ENCODE assay signal across 7 mouse cellular contexts in the genomic region with DNA sequence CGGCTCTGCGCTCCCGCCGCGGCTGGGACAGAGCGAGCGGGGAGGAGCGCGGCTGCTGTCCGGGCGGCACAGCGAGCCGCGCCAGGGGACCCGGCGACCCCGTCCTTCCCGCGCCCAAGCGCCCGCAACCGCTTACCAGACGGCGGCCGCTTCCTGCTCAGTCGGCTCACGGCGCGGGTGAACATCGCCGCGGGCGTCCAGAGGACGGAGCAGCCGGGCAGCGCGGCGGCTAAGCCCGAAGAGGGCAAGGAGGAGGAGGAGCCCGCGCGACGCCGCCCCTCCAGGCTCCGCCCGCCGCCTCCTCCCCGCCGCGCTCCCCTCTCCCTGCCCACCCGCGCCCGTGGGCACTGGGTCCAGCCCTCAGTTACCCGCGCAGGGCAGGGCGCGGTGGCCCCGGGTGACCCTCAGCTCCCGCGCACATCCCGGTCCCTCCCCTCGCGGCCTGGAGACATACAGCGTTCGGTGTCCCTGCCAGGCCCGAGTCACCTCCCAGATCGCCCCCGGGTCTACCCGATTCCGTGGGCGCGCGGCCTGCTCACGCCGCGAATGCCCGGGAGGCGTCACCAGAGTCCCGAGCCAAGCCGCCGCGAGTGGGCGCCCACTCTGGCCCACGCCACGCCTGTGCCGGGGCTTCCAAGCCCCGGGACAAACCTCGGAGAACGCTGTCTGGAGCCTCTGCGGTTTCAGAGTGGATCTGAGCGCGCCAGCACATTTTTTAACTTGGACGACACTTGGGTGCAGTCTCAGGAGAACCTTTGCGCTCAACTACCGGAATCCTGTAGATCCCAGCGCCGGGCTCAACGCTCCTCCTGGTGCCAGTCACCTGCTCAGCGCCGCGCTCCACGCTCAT. TPM values are rescaled to one million over a fixed set of nuclear protein-coding genes. Genes with fewer than 3 reads are reported as not detected.
DNase-seq lines count a peak whose midpoint lies in the region; ATAC-seq lines count a peak whose summit lies in the region.

Gene Rgs10 (minus strand): TSS at position 829 of the 850 bp plus-strand sequence.

- H3K36me3 ChIP-seq in intestine, embryonic 14.5 days (ENCODE audit: control insufficient read depth, insufficient read depth, low read length), result no peaks in the 10 kb centered on the region
- H3K36me3 ChIP-seq in midbrain, embryonic 10.5 days, result no peaks in the 10 kb centered on the region

- H3K27me3 ChIP-seq in intestine, embryonic 14.5 days (replicated peaks; ENCODE audit: control insufficient read depth, insufficient read depth, low read length), result peaks cover 34% of the 10 kb centered on the region
- H3K27me3 ChIP-seq in midbrain, embryonic 10.5 days (ENCODE audit: low read depth, poor library complexity, severe bottlenecking), result peaks cover 92% of the 10 kb centered on the region

- peak; percentile 69 for DNase-seq in embryo, embryonic 10.5 days (ENCODE audit: low spot score)
- DNase-seq in gastrocnemius, postnatal 25 days, result peak; percentile 53
- DNase-seq in intestine, embryonic 14.5 days (ENCODE audit: low spot score), result peak; percentile 85
- DNase-seq in left cerebral cortex, postnatal 4 days, result peak; percentile 47
- peak; percentile 75 for DNase-seq in midbrain, embryonic 10.5 days (ENCODE audit: low spot score)
- DNase-seq in right cerebral cortex, postnatal 4 days, result peak; percentile 45

- under 1% methylated on average over 63 of the region's 102 CpGs for WGBS in intestine, embryonic 14.5 days
- WGBS in midbrain, embryonic 10.5 days, result under 1% methylated on average over 100 of the region's 102 CpGs

- peaks cover 4% of the 10 kb centered on the region; the same call in 1 of the 2 replicates for H3K4me1 ChIP-seq in intestine, embryonic 14.5 days (replicated peaks; ENCODE audit: control insufficient read depth, insufficient read depth, low read length)
- H3K4me1 ChIP-seq in midbrain, embryonic 10.5 days, result peaks cover 28% of the 10 kb centered on the region

- peak within 1 kb of the TSS; percentile 75 for H3K4me3 ChIP-seq in intestine, embryonic 14.5 days (ENCODE audit: low read depth, low read length)
- H3K4me3 ChIP-seq in midbrain, embryonic 10.5 days, result peak within 1 kb of the TSS; percentile 83

- peak within 1 kb of the TSS; percentile 56 for H3K9ac ChIP-seq in intestine, embryonic 14.5 days (ENCODE audit: low read length)

- intact Hi-C loops in left cerebral cortex, postnatal 4 days (cut with DNase I), result loop anchor here (10.0 kb wide), 2 partner anchors 113 to 173 kb away; partner anchors contain the start of gene Tgfb1i1

- H3K9me3 ChIP-seq in intestine, embryonic 14.5 days (ENCODE audit: control insufficient read depth, low read length), result no peaks in the 10 kb centered on the region
- H3K9me3 ChIP-seq in midbrain, embryonic 10.5 days (replicated peaks), result no peaks in the 10 kb centered on the region

- H3K27ac ChIP-seq in intestine, embryonic 14.5 days (ENCODE audit: low read depth), result 0 out of 2 replicates have a peak within 1 kb of the TSS, but pooled peaks have one; percentile 8
- peak within 1 kb of the TSS; percentile 76 for H3K27ac ChIP-seq in midbrain, embryonic 10.5 days (replicated peaks)

- peak; percentile 41 for ATAC-seq in activated CD4-positive, CD25-positive, alpha-beta regulatory T cell, adult 4 months
- peak; percentile 71 for ATAC-seq in intestine, embryonic 14.5 days (replicated peaks; ENCODE audit: low FRiP score, low TSS enrichment, low read depth)

- peak within 1 kb of the TSS; percentile 97 for H3K4me2 ChIP-seq in intestine, embryonic 14.5 days (ENCODE audit: low read length)

RNA-seq across cellular contexts. Expression of gene Rgs10, which starts in this region (rescaled TPM):
- 100 to 1,000 TPM; 294 to 357 TPM for polyA plus RNA-seq in activated CD4-positive, CD25-positive, alpha-beta regulatory T cell, adult 4 months (2017; shearing (Covaris generic))
- 1 to 10 TPM; 3.6 to 4.1 TPM for total RNA-seq in gastrocnemius, postnatal 25 days (2021)
- polyA plus RNA-seq in intestine, embryonic 14.5 days (2014; fragmentation: Nextera tagmentation; extraction: Ambion mirVana), result 29.4 and 31.6 TPM in 2 replicates
- 10 to 100 TPM; 34.3 to 41.2 TPM for total RNA-seq in left cerebral cortex, postnatal 4 days (2021)
- polyA plus RNA-seq in midbrain, embryonic 10.5 days (2016; fragmentation: Nextera tagmentation; extraction: Ambion mirVana), result 6.0 and 6.4 TPM in 2 replicates

Comparison
In these comparisons a context has a peak if more than half of its experiments do, and no peak if none do; other contexts are left out.
1. Peak in every context shown above with its lines: DNase-seq, ATAC-seq, H3K4me3 ChIP-seq and H3K27ac ChIP-seq.
2. RNA of gene Rgs10 (total RNA-seq): 34.3 to 41.2 TPM in left cerebral cortex, postnatal 4 days; 3.6 to 4.1 TPM in gastrocnemius, postnatal 25 days; every median in the first group is over 4 times any median in the second.